ENCODE assay signal across 8 mouse cellular contexts in the genomic region with DNA sequence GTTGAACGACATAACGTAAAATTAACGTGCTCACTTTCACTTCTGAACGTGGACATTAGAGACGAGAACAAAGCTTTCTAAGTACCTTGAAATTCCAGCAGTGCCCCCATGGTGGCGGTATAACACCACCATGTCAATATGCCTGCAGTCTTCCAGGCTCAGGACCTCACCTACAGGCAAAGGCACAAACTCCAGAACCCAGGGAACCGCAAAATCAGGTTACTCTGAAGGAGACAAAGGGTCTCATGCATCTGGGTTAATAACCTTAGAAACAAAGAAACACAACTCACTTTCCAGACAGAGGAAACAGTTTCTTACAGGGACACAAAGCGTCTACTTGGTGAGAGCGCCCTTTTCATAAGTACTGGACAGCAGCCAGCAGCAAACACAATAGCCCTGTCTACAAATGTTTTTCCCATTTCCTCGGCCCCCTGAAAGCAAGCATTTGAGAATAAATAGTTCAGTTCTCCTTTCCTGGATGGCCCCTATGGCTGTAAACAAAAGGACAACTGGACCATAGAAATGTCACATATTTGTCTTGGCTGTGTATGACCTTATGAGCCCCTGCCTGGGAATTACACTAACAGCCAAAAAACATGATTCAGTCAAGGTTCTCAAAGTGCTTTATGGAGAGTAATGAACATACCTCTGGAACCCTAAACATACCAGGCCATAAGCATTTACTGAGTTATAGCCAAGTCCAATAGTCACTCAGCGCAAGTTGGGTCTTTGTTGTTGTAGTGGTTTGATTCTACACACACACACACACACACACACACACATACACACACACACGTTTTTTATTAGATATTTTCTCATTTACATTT. TPM values are rescaled to one million over a fixed set of nuclear protein-coding genes. Genes with fewer than 3 reads are reported as not detected.
A peak's percentile ranks its signal among the peaks of the same experiment; 100 is the strongest.
DNase-seq lines count a peak whose midpoint lies in the region; ATAC-seq lines count a peak whose summit lies in the region.

No protein-coding gene starts in this region.

- no peaks in the 10 kb centered on the region for H3K9me3 ChIP-seq in hindbrain, embryonic 11.5 days (ENCODE audit: control insufficient read depth, low read length)

- no peak overlapping the region for H3K4me3 ChIP-seq in hindbrain, embryonic 11.5 days (ENCODE audit: low read depth, low read length)

- no peak overlapping the region for H3K27ac ChIP-seq in hindbrain, embryonic 11.5 days (ENCODE audit: low read depth, low read length)

- H3K27me3 ChIP-seq in hindbrain, embryonic 11.5 days (ENCODE audit: control insufficient read depth, insufficient read depth, low read length): no peaks in the 10 kb centered on the region

- H3K4me2 ChIP-seq in hindbrain, embryonic 11.5 days (replicated peaks; ENCODE audit: low read depth, low read length): peak overlapping the region; percentile 23; the same call in 1 of the 2 replicates

- DNase-seq in MN1 (ENCODE audit: low spot score): peak; percentile 86
- DNase-seq in cerebellum, adult 9-10 months: peak; percentile 86
- peak; percentile 56 to 95 for DNase-seq in frontal cortex, adult 2 months (ENCODE audit: extremely low spot score in 1 of 2, low spot score in 1 of 2)
- peak; percentile 94 for DNase-seq in hindbrain, embryonic 11.5 days (ENCODE audit: low spot score)
- peak; percentile 87 to 91 for DNase-seq in layer of hippocampus, postnatal 10 days (ENCODE audit: low spot score in 2 of 2)
- DNase-seq in lung, postnatal 10 days: peak; percentile 92
- DNase-seq in ovary, postnatal 36 days (ENCODE audit: low spot score): peak; percentile 80
- peak; percentile 81 for DNase-seq in thymus, postnatal 25 days

- H3K36me3 ChIP-seq in hindbrain, embryonic 11.5 days (ENCODE audit: control insufficient read depth, insufficient read depth, low read length): no peaks in the 10 kb centered on the region

- ATAC-seq in hindbrain, embryonic 11.5 days (ENCODE audit: low FRiP score): peak; percentile 86

- WGBS in hindbrain, embryonic 11.5 days: 27% methylated on average over 12 of the region's 12 CpGs

- H3K4me1 ChIP-seq in hindbrain, embryonic 11.5 days (replicated peaks; ENCODE audit: control insufficient read depth, insufficient read depth, low read length): no peaks in the 10 kb centered on the region

- H3K9ac ChIP-seq in hindbrain, embryonic 11.5 days (ENCODE audit: low read depth, low read length): peak overlapping the region; percentile 32; the same call in 1 of the 2 replicates

RNA-seq across cellular contexts. Expression of a gene that starts 52.7 kb away (rescaled TPM):
- 36.7 and 39.4 TPM in 2 replicates for polyA plus RNA-seq in frontal cortex, adult 2 months (2012; rRNA removed)
- polyA plus RNA-seq in hindbrain, embryonic 11.5 days (2014; fragmentation: Nextera tagmentation; extraction: Ambion mirVana): 19.5 and 22.6 TPM in 2 replicates
- 10 to 100 TPM; 35.7 to 36.0 TPM for total RNA-seq in layer of hippocampus, postnatal 10 days (2021)
